Mouse (Mus musculus) liver, embryonic 12.5 days (tissue): ENCODE measurements at regions not wholly inside any gene's neighbourhood (a gene's known extent, or its start where the extent isn't known, plus 50 kb on each side); places are given as distances from the start of the nearest gene placed in this dataset.

Experiments
- ATAC-seq: fragments of 200-750 bp; cut with Nextera tagmentation; 2 replicates; pipeline ENCODE4 v1.8.0; 2017; ENCODE audit warnings: moderate number of reproducible peaks, mild to moderate bottlenecking, moderate library complexity
- H3K27ac ChIP-seq: fragments of 300-500 bp; sonication (generic); 2 replicates; pipeline ENCODE4 v1.5.1; 2016; ENCODE audit warnings: mild to moderate bottlenecking
- H3K27me3 ChIP-seq: fragments of 300-500 bp; sonication (generic); replicated peaks from 2 replicates; pipeline ENCODE4 v1.6.1; 2016; ENCODE audit warnings: mild to moderate bottlenecking, moderate library complexity
- H3K36me3 ChIP-seq: fragments of 300-500 bp; sonication (generic); 2 replicates; pipeline ENCODE4 v1.6.1; 2016; ENCODE audit warnings: mild to moderate bottlenecking, moderate library complexity
- H3K4me1 ChIP-seq: fragments of 300-500 bp; sonication (generic); 2 replicates; pipeline ENCODE4 v1.6.1; 2016
- H3K4me2 ChIP-seq: fragments of 300-500 bp; sonication (generic); 2 replicates; pipeline ENCODE4 v1.6.1; 2016; ENCODE audit warnings: mild to moderate bottlenecking, moderate library complexity
- H3K4me3 ChIP-seq: fragments of 300-500 bp; sonication (generic); 2 replicates; pipeline ENCODE4 v1.5.1; 2016; ENCODE audit warnings: mild to moderate bottlenecking, moderate library complexity
- H3K9ac ChIP-seq: fragments of 300-500 bp; sonication (generic); 2 replicates; pipeline ENCODE4 v1.6.1; 2016; ENCODE audit warnings: mild to moderate bottlenecking, moderate library complexity
- H3K9me3 ChIP-seq: fragments of 300-500 bp; sonication (generic); replicated peaks from 2 replicates; pipeline ENCODE4 v1.6.1; 2016; ENCODE audit warnings: mild to moderate bottlenecking, moderate library complexity
- WGBS: fragments of 180-500 bp; shearing (Covaris S2); methylation state at CpG from one replicate; pipeline ENCODE4 v1.1.7; 2016; ENCODE audit not compliant: insufficient replicate concordance; 5-methylcytosine and 5-hydroxymethylcytosine counted together

DNA sequence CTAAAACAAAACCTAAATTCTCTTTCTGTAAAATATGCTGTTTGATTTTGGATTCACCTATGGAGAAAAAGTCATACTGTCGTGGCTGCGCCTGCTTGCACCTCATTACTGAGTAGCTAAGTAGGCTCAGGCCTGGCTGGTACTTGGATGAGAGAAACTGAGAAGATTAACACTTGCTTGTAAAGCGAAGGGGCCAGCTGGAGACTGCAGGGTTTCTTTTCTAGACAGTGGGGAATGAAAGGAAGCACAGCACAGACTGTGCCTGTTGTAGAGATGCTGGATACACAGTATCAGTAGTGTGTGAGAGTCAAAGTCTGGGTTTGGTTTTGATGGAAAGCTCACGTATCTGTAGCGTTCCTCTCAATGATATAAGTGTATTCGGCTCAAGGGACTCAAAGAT is 123.5 kb downstream of the Ackr3 start:
- no peak overlapping the region for H3K9ac ChIP-seq
- WGBS: 58% methylated on average over 6 of the region's 6 CpGs
- 0 out of 2 replicates have a peak, but pooled peaks cover 6% of the 10 kb centered on the region for H3K27me3 ChIP-seq
- ATAC-seq: no peak
- no peaks in the 10 kb centered on the region for H3K4me1 ChIP-seq
- H3K4me3 ChIP-seq: no peak overlapping the region
- no peaks in the 10 kb centered on the region for H3K36me3 ChIP-seq
- no peaks in the 10 kb centered on the region for H3K9me3 ChIP-seq
- no peak overlapping the region for H3K4me2 ChIP-seq
- no peak overlapping the region for H3K27ac ChIP-seq

DNA sequence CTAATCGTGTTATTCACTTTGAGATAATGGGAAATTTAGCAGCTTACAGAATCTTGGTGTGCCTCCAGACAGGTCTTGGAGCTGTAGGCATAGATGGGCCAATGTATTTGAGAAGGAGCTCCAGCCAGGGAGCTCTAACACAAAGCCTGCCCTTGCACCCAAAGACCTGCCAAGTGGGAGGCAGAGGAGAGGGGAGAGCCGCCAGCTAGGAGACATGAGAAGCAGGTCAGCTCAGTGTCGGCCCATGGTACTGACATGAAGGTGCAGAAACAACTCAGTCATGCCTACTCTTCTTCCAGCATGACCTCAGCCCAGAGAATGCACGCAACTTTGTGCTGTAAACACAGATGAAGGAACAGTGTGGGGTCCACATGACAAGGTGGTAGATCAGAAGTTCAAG is 128.8 kb downstream of the Ackr3 start:
- Histone ChIP-seq H3K4me1 (no peaks in the 10 kb centered on the region), H3K9me3 (no peaks in the 10 kb centered on the region), H3K27me3 (no peaks in the 10 kb centered on the region), H3K36me3 (no peaks in the 10 kb centered on the region), H3K9ac (no peak overlapping the region), H3K27ac (no peak overlapping the region), H3K4me2 (no peak overlapping the region), H3K4me3 (no peak overlapping the region)
- no peak for ATAC-seq
- 60% methylated on average over 4 of the region's 4 CpGs for WGBS

DNA sequence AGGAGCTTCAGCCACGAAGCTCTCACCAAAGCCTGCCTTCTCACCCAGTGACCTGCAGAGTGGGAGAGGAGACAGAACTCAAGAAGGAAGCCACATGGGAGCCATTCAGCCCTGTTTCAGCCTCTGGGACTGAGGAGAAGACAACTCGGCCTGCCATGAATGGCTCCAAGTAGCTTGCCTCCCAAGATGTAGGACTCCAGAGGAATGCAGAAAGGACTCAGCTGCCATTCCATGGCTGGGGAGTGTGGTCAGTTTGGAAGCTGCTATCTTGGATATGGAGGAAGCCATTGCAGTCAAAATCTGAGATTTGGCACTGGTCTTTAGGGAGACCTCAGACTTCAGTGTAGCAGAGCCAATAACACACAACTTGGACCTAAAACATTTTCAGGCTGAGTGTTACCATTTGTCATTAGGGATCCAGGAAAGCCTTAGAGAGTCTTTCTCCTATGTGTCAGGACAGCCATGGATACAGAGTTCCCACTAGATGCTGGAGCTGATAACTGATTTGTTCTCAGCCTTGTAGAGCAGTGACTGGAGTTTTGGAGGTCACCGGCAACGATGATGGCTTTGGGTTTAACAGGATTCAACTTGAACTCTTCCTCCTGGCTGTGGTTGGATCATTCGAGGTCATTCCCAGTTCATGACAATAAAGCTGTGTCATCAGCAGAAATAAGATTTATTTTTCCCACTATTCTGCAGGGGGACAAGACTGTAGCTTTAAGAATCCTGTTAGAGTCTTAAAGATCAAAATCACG is 130.1 kb downstream of the Ackr3 start:
- no peak overlapping the region for H3K4me2 ChIP-seq
- no peak overlapping the region for H3K27ac ChIP-seq
- no peak overlapping the region for H3K4me3 ChIP-seq
- H3K27me3 ChIP-seq: 0 out of 2 replicates have a peak, but pooled peaks cover 3% of the 10 kb centered on the region
- ATAC-seq: no peak
- H3K36me3 ChIP-seq: no peaks in the 10 kb centered on the region
- no peak overlapping the region for H3K9ac ChIP-seq
- no peaks in the 10 kb centered on the region for H3K9me3 ChIP-seq
- no peaks in the 10 kb centered on the region for H3K4me1 ChIP-seq
- WGBS: 64% methylated on average over 6 of the region's 6 CpGs

DNA sequence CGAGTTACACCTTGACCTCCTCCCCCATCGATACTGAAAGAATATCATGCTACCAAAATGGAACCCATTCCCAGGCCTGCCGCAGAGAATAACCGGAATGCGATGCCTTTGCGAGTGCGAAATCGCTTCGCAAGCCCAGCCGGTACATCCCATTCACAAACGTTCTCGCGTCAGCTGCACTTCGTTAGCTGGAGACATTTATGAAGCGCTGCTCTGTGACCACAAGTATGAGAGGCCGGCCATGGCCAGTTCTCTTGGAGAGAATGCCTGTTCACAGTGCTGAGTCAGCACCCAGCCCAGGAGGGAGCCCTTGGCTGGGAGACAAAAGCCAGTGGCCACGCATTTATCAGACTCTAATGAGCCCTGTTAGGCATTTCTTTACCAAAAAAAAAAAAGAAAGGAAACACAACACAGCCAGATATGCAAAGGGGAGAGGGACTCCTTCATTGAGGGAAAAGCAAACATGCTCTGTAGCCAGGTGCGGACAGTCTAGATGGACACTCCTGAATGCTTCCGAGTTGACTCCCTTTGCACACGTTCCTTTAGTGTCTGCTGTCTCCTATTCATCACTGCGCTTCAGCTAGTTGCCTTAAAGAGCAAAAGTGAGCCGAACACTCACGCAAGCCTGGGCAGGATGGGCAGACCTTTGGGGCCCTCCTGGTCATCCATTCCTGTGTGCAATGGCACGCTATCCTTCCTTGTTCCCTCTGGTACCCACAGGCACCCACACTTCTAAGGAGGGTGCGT is 131.4 kb downstream of the Ackr3 start:
- 78% methylated on average over 25 of the region's 25 CpGs for WGBS

DNA sequence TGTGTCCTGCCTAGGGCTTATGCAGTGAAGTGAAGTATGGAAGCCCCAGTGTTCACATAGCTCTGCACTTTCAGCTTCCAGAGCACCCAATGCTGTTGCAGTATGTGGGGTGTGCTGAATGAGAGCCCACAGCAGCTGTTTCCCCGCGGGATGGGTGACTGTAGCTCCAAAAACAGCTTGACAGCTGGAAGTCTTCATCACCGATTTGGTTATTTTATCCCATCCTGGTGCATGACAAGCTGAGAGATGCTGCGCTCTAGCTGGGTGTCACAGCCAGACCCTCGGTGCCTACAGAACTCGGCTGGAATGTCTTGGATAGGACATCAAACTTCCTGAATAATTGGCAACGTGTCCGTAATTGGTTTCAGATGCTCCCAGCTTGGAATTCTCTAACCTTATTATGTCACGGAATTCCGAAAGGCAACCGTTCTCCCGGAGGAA is 134.1 kb downstream of the Ackr3 start:
- no peak overlapping the region for H3K4me2 ChIP-seq
- H3K27me3 ChIP-seq: 0 out of 2 replicates have a peak, but pooled peaks cover 8% of the 10 kb centered on the region
- WGBS: 70% methylated on average over 12 of the region's 12 CpGs
- H3K9ac ChIP-seq: no peak overlapping the region
- H3K36me3 ChIP-seq: no peaks in the 10 kb centered on the region
- no peaks in the 10 kb centered on the region for H3K4me1 ChIP-seq
- H3K4me3 ChIP-seq: no peak overlapping the region
- ATAC-seq: no peak
- H3K9me3 ChIP-seq: no peaks in the 10 kb centered on the region
- no peak overlapping the region for H3K27ac ChIP-seq

More for the DNA sequence above, 131.4 kb downstream of the Ackr3 start:
- no peaks in the 10 kb centered on the region for H3K9me3 ChIP-seq
- H3K4me3 ChIP-seq: no peak overlapping the region
- no peaks in the 10 kb centered on the region for H3K36me3 ChIP-seq
- no peaks in the 10 kb centered on the region for H3K4me1 ChIP-seq
- H3K27me3 ChIP-seq: 0 out of 2 replicates have a peak, but pooled peaks cover 8% of the 10 kb centered on the region
- no peak overlapping the region for H3K4me2 ChIP-seq
- no peak overlapping the region for H3K27ac ChIP-seq
- ATAC-seq: no peak
- H3K9ac ChIP-seq: no peak overlapping the region

DNA sequence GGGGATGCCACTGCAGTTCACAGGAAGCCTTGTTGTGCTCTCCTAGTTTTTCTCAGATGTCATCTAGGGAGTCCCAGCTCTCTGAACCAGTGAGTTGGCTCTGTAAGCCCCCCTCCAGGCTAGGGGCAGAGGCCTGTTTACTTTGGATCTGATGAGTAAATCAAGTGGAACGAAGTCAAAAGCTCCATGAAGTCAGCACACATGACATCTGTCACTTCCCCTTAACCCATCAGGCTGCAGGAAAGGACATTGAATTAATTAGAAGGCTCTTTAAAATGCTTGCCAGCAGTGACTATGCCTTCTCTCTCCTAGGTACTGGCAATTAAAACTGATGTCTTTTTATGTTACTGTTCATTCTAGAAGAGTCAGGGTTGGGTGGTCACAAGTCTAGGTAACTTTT is 138.6 kb downstream of the Ackr3 start:
- Histone ChIP-seq H3K36me3 (no peaks in the 10 kb centered on the region), H3K9ac (no peak overlapping the region), H3K4me2 (no peak overlapping the region), H3K9me3 (no peaks in the 10 kb centered on the region), H3K4me1 (no peaks in the 10 kb centered on the region), H3K4me3 (no peak overlapping the region), H3K27me3 (0 out of 2 replicates have a peak, but pooled peaks cover 8% of the 10 kb centered on the region), H3K27ac (no peak overlapping the region)
- WGBS: 33% methylated on average over 1 of the region's 1 CpGs
- ATAC-seq: no peak

DNA sequence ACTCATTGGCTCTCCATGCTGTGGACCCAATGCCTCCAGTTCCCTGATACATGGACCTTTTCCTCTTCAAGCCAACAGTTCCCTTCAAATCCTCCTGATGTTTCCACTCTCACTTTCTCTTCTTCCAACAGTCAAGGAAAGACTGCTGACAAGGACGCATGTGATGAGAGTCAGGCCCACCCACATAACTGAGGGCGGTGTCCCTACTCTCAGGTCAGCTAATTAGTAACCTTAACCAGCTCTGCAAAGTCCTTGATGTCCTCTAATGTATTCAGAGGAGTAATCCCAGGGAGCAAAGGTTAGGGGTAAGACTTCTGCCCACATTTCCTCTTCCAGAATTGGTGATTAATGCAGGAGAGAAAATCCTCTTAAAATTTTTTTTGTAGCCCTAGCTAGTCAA is 139.7 kb downstream of the Ackr3 start:
- WGBS: 70% methylated on average over 2 of the region's 2 CpGs
- Histone ChIP-seq H3K4me1 (no peaks in the 10 kb centered on the region), H3K27me3 (0 out of 2 replicates have a peak, but pooled peaks cover 4% of the 10 kb centered on the region), H3K27ac (no peak overlapping the region), H3K9me3 (no peaks in the 10 kb centered on the region), H3K4me2 (no peak overlapping the region), H3K4me3 (no peak overlapping the region), H3K36me3 (no peaks in the 10 kb centered on the region), H3K9ac (no peak overlapping the region)
- no peak for ATAC-seq

DNA sequence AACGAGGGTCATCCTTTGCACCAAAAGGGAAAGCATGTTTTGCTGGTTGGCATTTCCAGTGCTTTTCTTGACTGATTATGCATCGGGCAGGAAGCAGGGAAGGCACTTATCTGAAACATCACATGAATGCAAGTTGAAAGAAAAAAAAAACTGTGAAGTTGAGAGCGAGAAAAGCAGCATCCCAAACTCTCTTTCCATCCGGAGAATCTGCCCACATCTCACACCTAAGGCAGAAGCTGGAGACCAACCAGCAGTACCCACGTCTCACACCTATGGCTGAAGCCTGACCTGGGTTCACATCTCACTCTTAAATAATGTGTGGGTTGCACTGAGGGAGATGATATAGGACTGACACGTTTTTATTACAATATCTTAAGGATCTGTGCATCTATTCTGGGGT is 143.3 kb downstream of the Ackr3 start:
- H3K27ac ChIP-seq: no peak overlapping the region
- H3K4me3 ChIP-seq: no peak overlapping the region
- H3K4me2 ChIP-seq: no peak overlapping the region
- 16% methylated on average over 6 of the region's 6 CpGs for WGBS
- no peaks in the 10 kb centered on the region for H3K27me3 ChIP-seq
- no peaks in the 10 kb centered on the region for H3K36me3 ChIP-seq
- no peak for ATAC-seq
- H3K9me3 ChIP-seq: no peaks in the 10 kb centered on the region
- H3K4me1 ChIP-seq: no peaks in the 10 kb centered on the region
- H3K9ac ChIP-seq: no peak overlapping the region

DNA sequence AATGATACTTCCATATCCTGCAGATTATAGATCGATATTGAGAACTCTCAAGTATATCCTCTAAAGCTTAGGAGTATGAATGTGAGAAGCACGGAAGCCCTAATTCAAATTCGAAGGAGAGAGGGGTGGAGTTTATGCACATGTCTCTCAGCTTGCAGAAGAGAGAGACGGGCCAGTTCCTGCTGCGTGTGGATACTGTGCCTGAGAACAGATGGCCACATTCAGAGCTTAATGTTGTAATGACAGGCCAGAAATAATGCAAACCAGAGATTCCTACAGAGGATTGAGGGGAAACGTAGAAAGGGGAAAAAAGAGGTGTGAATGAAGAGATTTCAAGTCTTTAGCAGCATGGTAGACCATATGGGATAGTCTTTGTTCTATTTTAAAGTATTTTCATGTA is 145.8 kb downstream of the Ackr3 start:
- no peak overlapping the region for H3K27ac ChIP-seq
- no peaks in the 10 kb centered on the region for H3K36me3 ChIP-seq
- no peaks in the 10 kb centered on the region for H3K9me3 ChIP-seq
- 0 out of 2 replicates have a peak, but pooled peaks cover 4% of the 10 kb centered on the region for H3K27me3 ChIP-seq
- WGBS: 43% methylated on average over 6 of the region's 6 CpGs
- no peaks in the 10 kb centered on the region for H3K4me1 ChIP-seq
- H3K4me2 ChIP-seq: no peak overlapping the region
- no peak overlapping the region for H3K4me3 ChIP-seq
- no peak for ATAC-seq
- H3K9ac ChIP-seq: no peak overlapping the region

DNA sequence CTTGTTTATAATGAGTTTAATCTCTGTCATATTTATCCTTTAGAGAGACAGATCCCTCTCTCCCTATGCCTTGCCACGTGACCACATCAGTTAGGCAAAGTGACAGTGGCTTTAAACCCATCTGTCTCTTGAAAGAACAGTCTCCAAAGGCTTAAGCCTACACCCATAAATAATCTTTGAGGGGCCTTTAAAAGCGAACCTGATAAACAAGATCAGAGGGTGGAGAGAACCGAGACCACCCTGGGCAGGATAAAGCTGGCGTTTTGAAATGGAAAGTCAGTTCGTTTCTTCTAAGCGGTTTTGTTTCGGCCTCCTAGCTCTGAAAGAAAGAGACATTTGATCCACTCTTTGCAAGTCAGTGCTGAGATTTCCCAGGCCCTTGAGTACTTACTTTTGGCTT is 149.5 kb downstream of the Ackr3 start:
- no peaks in the 10 kb centered on the region for H3K36me3 ChIP-seq
- H3K4me3 ChIP-seq: no peak overlapping the region
- WGBS: 38% methylated on average over 7 of the region's 7 CpGs
- no peak overlapping the region for H3K4me2 ChIP-seq
- no peak overlapping the region for H3K27ac ChIP-seq
- H3K9ac ChIP-seq: no peak overlapping the region
- H3K27me3 ChIP-seq: peaks cover 8% of the 10 kb centered on the region; the same call in 1 of the 2 replicates
- no peaks in the 10 kb centered on the region for H3K9me3 ChIP-seq
- ATAC-seq: no peak
- H3K4me1 ChIP-seq: no peaks in the 10 kb centered on the region

DNA sequence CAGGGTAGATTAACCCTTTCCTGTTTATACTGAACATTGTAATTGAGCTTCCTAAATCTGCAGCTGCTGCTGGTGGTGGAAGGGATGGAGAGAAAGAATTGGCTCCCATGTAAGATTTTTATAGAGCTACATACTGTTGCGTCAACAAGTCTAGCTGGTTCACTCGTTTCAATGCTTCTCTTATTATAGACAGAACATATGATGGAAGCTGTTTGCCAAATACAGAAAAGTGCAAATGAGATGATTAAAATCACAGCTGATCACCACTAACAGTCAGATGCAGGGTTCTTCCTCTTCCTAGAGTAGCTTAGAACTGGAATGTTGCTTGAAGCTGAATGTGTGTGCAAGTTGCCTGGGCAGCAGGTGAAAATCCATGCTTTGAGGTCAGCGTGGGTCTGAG is 152.8 kb downstream of the Ackr3 start:
- no peaks in the 10 kb centered on the region for H3K9me3 ChIP-seq
- H3K27ac ChIP-seq: no peak overlapping the region
- H3K4me1 ChIP-seq: no peaks in the 10 kb centered on the region
- peaks cover 8% of the 10 kb centered on the region; the same call in 1 of the 2 replicates for H3K27me3 ChIP-seq
- H3K4me2 ChIP-seq: no peak overlapping the region
- 68% methylated on average over 3 of the region's 3 CpGs for WGBS
- H3K36me3 ChIP-seq: no peaks in the 10 kb centered on the region
- no peak overlapping the region for H3K9ac ChIP-seq
- no peak overlapping the region for H3K4me3 ChIP-seq
- ATAC-seq: no peak

DNA sequence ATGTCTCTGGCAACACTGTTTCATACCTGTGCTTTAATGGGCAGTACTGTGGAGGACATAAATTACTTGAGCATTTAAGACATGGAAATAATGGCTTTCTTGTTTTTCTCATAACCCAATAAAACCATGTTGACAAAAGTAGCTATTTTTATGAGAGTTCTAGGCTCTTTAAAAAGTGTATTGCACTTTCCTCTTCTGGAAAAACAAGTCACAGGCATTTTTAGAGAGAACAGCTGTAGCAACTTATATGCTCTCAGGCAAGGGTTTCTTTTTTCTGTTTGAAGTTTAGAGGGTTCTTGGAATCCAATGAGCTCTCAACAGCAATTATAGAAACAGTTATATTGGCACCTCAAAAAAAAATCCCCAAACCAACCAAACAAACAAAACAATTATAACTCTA is 153.6 kb downstream of the Ackr3 start:
- no peak for ATAC-seq
- no peaks in the 10 kb centered on the region for H3K9me3 ChIP-seq
- peaks cover 8% of the 10 kb centered on the region; the same call in 1 of the 2 replicates for H3K27me3 ChIP-seq
- H3K4me3 ChIP-seq: no peak overlapping the region
- no peaks in the 10 kb centered on the region for H3K4me1 ChIP-seq
- no peak overlapping the region for H3K9ac ChIP-seq
- H3K36me3 ChIP-seq: no peaks in the 10 kb centered on the region
- H3K4me2 ChIP-seq: no peak overlapping the region
- H3K27ac ChIP-seq: no peak overlapping the region
